Mouse (Mus musculus): Measurements from ENCODE around the gene Oxt.

DNA sequence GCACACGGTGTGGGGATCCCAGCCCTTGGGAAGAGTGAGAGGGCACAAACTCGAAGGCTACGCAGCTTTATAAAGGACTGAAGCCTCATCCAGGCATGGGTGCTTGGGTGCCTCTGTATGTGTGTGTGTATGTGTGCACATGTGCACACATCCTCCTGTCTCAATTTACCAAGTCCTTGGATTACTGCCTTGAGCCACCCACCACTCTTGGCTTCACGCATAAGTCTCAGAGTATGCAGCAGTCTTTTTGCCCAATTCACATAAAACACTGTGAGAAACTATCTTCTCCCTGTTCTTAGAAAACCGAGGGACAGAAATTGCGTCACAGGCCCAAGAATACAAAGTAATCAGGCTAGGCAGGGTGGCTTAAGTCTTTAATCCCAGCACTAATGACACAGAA is 10.0 kb downstream of the Oxt start:
- TF ChIP-seq POLR2A (IDR thresholded peaks at IDR 0.05; ENCODE audit: borderline replicate concordance, low read depth, low read length) = no peak
- no peak for TF ChIP-seq CTCF (IDR thresholded peaks at IDR 0.05; ENCODE audit: low read depth, low read length)
